Mouse (Mus musculus) liver, embryonic 15.5 days (tissue): Measurements from ENCODE around the gene Zfp950. TPM values are rescaled to one million over a fixed set of nuclear protein-coding genes. Genes with fewer than 3 reads are reported as not detected.

Experiments
- ATAC-seq: fragments of 200-750 bp; cut with Nextera tagmentation; 2 replicates; pipeline ENCODE4 v1.8.0; 2017; ENCODE audit warnings: moderate number of reproducible peaks, mild to moderate bottlenecking, moderate library complexity; ENCODE audit not compliant: insufficient read depth
- H3K27ac ChIP-seq: fragments of 300-500 bp; sonication (generic); replicated peaks from 2 replicates; pipeline ENCODE4 v1.5.1; 2015; ENCODE audit warnings: mild to moderate bottlenecking, inconsistent platforms
- H3K27me3 ChIP-seq: fragments of 300-500 bp; sonication (generic); 2 replicates; pipeline ENCODE4 v1.6.1; 2015; ENCODE audit warnings: mild to moderate bottlenecking, inconsistent platforms
- H3K36me3 ChIP-seq: fragments of 300-500 bp; sonication (generic); replicated peaks from 2 replicates; pipeline ENCODE4 v1.6.1; 2015; ENCODE audit warnings: moderate library complexity, mild to moderate bottlenecking, inconsistent platforms
- H3K4me1 ChIP-seq: fragments of 300-500 bp; sonication (generic); replicated peaks from 2 replicates; pipeline ENCODE4 v1.6.1; 2015; ENCODE audit warnings: inconsistent platforms
- H3K4me2 ChIP-seq: fragments of 300-500 bp; sonication (generic); 2 replicates; pipeline ENCODE4 v1.6.1; 2015; ENCODE audit warnings: moderate library complexity, mild to moderate bottlenecking, inconsistent platforms
- H3K4me3 ChIP-seq: fragments of 300-500 bp; sonication (generic); replicated peaks from 2 replicates; pipeline ENCODE4 v1.5.1; 2015; ENCODE audit warnings: mild to moderate bottlenecking, inconsistent platforms
- H3K9ac ChIP-seq: fragments of 300-500 bp; sonication (generic); 2 replicates; pipeline ENCODE4 v1.6.1; 2015; ENCODE audit warnings: moderate library complexity, mild to moderate bottlenecking, inconsistent platforms
- H3K9me3 ChIP-seq: fragments of 300-500 bp; sonication (generic); replicated peaks from 2 replicates; pipeline ENCODE4 v1.6.1; 2016; ENCODE audit warnings: inconsistent platforms
- WGBS: fragments of 180-500 bp; shearing (Covaris S2); methylation state at CpG from one replicate; pipeline ENCODE4 v1.1.7; 2015; ENCODE audit warnings: mixed read lengths; ENCODE audit not compliant: insufficient replicate concordance; 5-methylcytosine and 5-hydroxymethylcytosine counted together
- polyA plus RNA-seq: library from polyadenylated mRNA; unstranded; fragments of >200 nt; fragmentation: Nextera tagmentation; extraction: Ambion mirVana; gene quantifications from 2 replicates; pipeline ENCODE4 v1.2.1, GENCODE M21; 2015

Gene Zfp950
- polyA plus RNA-seq, 1 experiment from 2014 or later, result 12.2 TPM

- no peak overlapping the region for H3K27ac ChIP-seq
- no peaks in the 10 kb centered on the region for H3K27me3 ChIP-seq
- no peaks in the 10 kb centered on the region for H3K9me3 ChIP-seq
- no peak overlapping the region for H3K4me2 ChIP-seq
- no peak overlapping the region for H3K4me3 ChIP-seq
- H3K4me1 ChIP-seq, result peaks cover 15% of the 10 kb centered on the region; the same call in 1 of the 2 replicates
- no peak for ATAC-seq
- H3K36me3 ChIP-seq, result no peaks in the 10 kb centered on the region
- 50% methylated on average over 5 of the region's 5 CpGs for WGBS
- H3K9ac ChIP-seq, result no peak overlapping the region
Measured at GRCm38 (mm10) chr19:61056783-61057410, 83.7 kb downstream of the Zfp950 start.

- H3K27ac ChIP-seq, result no peak overlapping the region
- H3K4me1 ChIP-seq, result peaks cover 15% of the 10 kb centered on the region; the same call in 1 of the 2 replicates
- H3K27me3 ChIP-seq, result no peaks in the 10 kb centered on the region
- H3K9me3 ChIP-seq, result no peaks in the 10 kb centered on the region
- no peaks in the 10 kb centered on the region for H3K36me3 ChIP-seq
- no peak overlapping the region for H3K4me2 ChIP-seq
- H3K4me3 ChIP-seq, result no peak overlapping the region
- no peak for ATAC-seq
- no peak overlapping the region for H3K9ac ChIP-seq
Measured at GRCm38 (mm10) chr19:61052786-61053185, 87.9 kb downstream of the Zfp950 start.

- Histone ChIP-seq H3K27ac (no peak overlapping the region), H3K4me1 (peaks cover 8% of the 10 kb centered on the region; the same call in 1 of the 2 replicates), H3K4me3 (no peak overlapping the region), H3K27me3 (no peaks in the 10 kb centered on the region), H3K36me3 (no peaks in the 10 kb centered on the region), H3K4me2 (no peak overlapping the region), H3K9ac (no peak overlapping the region), H3K9me3 (no peaks in the 10 kb centered on the region)
- no peak for ATAC-seq
Measured at GRCm38 (mm10) chr19:61052008-61052407, 88.6 kb downstream of the Zfp950 start.

- Histone ChIP-seq H3K9ac (no peak overlapping the region), H3K27ac (no peak overlapping the region), H3K27me3 (no peaks in the 10 kb centered on the region), H3K4me3 (no peak overlapping the region), H3K36me3 (no peaks in the 10 kb centered on the region), H3K4me2 (no peak overlapping the region), H3K4me1 (peaks cover 5% of the 10 kb centered on the region; the same call in 1 of the 2 replicates), H3K9me3 (no peaks in the 10 kb centered on the region)
- 71% methylated on average over 1 of the region's 1 CpGs for WGBS
- no peak for ATAC-seq
Measured at GRCm38 (mm10) chr19:61051151-61051550, 89.5 kb downstream of the Zfp950 start.

- Histone ChIP-seq H3K4me1 (no peaks in the 10 kb centered on the region), H3K27ac (no peak overlapping the region), H3K4me2 (no peak overlapping the region), H3K9ac (no peak overlapping the region), H3K9me3 (no peaks in the 10 kb centered on the region), H3K27me3 (no peaks in the 10 kb centered on the region), H3K4me3 (no peak overlapping the region), H3K36me3 (no peaks in the 10 kb centered on the region)
- WGBS, result 49% methylated on average over 1 of the region's 1 CpGs
- ATAC-seq, result no peak
Measured at GRCm38 (mm10) chr19:61049413-61049812, 91.2 kb downstream of the Zfp950 start.

GRCm38 (mm10) chr19:61048646-61049045 is 92.0 kb downstream of the Zfp950 start:
- H3K36me3 ChIP-seq, result no peaks in the 10 kb centered on the region
- 53% methylated on average over 2 of the region's 2 CpGs for WGBS
- no peak overlapping the region for H3K4me3 ChIP-seq
- no peak overlapping the region for H3K27ac ChIP-seq
- H3K9me3 ChIP-seq, result no peaks in the 10 kb centered on the region
- ATAC-seq, result no peak
- no peak overlapping the region for H3K9ac ChIP-seq
- H3K4me2 ChIP-seq, result no peak overlapping the region
- H3K27me3 ChIP-seq, result no peaks in the 10 kb centered on the region
- H3K4me1 ChIP-seq, result no peaks in the 10 kb centered on the region

GRCm38 (mm10) chr19:61039151-61039550 is 101.5 kb downstream of the Zfp950 start:
- Histone ChIP-seq H3K9me3 (no peaks in the 10 kb centered on the region), H3K36me3 (no peaks in the 10 kb centered on the region), H3K4me3 (no peak overlapping the region), H3K27ac (no peak overlapping the region), H3K27me3 (no peaks in the 10 kb centered on the region), H3K9ac (no peak overlapping the region), H3K4me1 (no peaks in the 10 kb centered on the region), H3K4me2 (no peak overlapping the region)
- ATAC-seq, result no peak

GRCm38 (mm10) chr19:61031570-61031969 is 109.1 kb downstream of the Zfp950 start:
- Histone ChIP-seq H3K4me3 (no peak overlapping the region), H3K4me2 (no peak overlapping the region), H3K36me3 (no peaks in the 10 kb centered on the region), H3K9me3 (no peaks in the 10 kb centered on the region), H3K27ac (no peak overlapping the region), H3K4me1 (no peaks in the 10 kb centered on the region), H3K9ac (no peak overlapping the region), H3K27me3 (no peaks in the 10 kb centered on the region)
- 32% methylated on average over 2 of the region's 2 CpGs for WGBS
- ATAC-seq, result no peak

GRCm38 (mm10) chr19:61021939-61022566 is 118.6 kb downstream of the Zfp950 start:
- H3K4me3 ChIP-seq, result no peak overlapping the region
- H3K9me3 ChIP-seq, result no peaks in the 10 kb centered on the region
- no peak overlapping the region for H3K9ac ChIP-seq
- no peaks in the 10 kb centered on the region for H3K27me3 ChIP-seq
- 68% methylated on average over 3 of the region's 3 CpGs for WGBS
- no peak overlapping the region for H3K4me2 ChIP-seq
- no peak for ATAC-seq
- H3K36me3 ChIP-seq, result no peaks in the 10 kb centered on the region
- no peaks in the 10 kb centered on the region for H3K4me1 ChIP-seq
- H3K27ac ChIP-seq, result no peak overlapping the region

GRCm38 (mm10) chr19:61021502-61021901 is 119.1 kb downstream of the Zfp950 start:
- Histone ChIP-seq H3K36me3 (no peaks in the 10 kb centered on the region), H3K4me2 (no peak overlapping the region), H3K9ac (no peak overlapping the region), H3K4me3 (no peak overlapping the region), H3K9me3 (no peaks in the 10 kb centered on the region), H3K4me1 (no peaks in the 10 kb centered on the region), H3K27ac (no peak overlapping the region), H3K27me3 (no peaks in the 10 kb centered on the region)
- WGBS, result 46% methylated on average over 2 of the region's 2 CpGs
- ATAC-seq, result no peak

- ATAC-seq, result no peak
- Histone ChIP-seq H3K27ac (no peak overlapping the region), H3K9me3 (no peaks in the 10 kb centered on the region), H3K36me3 (no peaks in the 10 kb centered on the region), H3K27me3 (no peaks in the 10 kb centered on the region), H3K4me3 (no peak overlapping the region), H3K4me2 (no peak overlapping the region), H3K4me1 (no peaks in the 10 kb centered on the region), H3K9ac (no peak overlapping the region)
- 52% methylated on average over 1 of the region's 1 CpGs for WGBS
Measured at GRCm38 (mm10) chr19:61017477-61018266, 123.0 kb downstream of the Zfp950 start.
